Mouse (Mus musculus) cerebellum, adult 2 months (tissue): ENCODE results near the gene Ggnbp2. TPM values are rescaled to one million over a fixed set of nuclear protein-coding genes. Genes with fewer than 3 reads are reported as not detected.
A peak's percentile ranks its signal among the peaks of the same experiment; 100 is the strongest.

Experiments used
- DNase-seq, 2 experiments: peaks; one replicate each; pipeline ENCODE4 v3.0.0; 2021
- H3K27ac ChIP-seq: fragments of 200-500 bp; 2 replicates; pipeline ENCODE4 v1.5.1; 2012; ENCODE audit warnings: low read length, control low read depth, inconsistent platforms; ENCODE audit not compliant: insufficient read depth
- H3K27me3 ChIP-seq: fragments of 200-500 bp; 2 replicates; pipeline ENCODE4 v1.6.1; 2012; ENCODE audit warnings: inconsistent platforms, mild to moderate bottlenecking, low read length, moderate library complexity; ENCODE audit not compliant: control insufficient read depth, insufficient read depth
- H3K4me1 ChIP-seq: fragments of 200-500 bp; 2 replicates; pipeline ENCODE4 v1.6.1; 2011; ENCODE audit warnings: low read length; ENCODE audit not compliant: control insufficient read depth, insufficient read depth
- H3K4me3 ChIP-seq: fragments of 200-500 bp; replicated peaks from 2 replicates; pipeline ENCODE3; 2011; ENCODE audit warnings: mild to moderate bottlenecking, low read depth, low read length, control low read depth; ENCODE audit not compliant: insufficient read depth
- CTCF ChIP-seq: fragments of 200-500 bp; IDR thresholded peaks from 2 replicates; pipeline ENCODE4 v1.5.1; 2011; ENCODE audit warnings: low read depth, mild to moderate bottlenecking, control low read depth, low read length, moderate library complexity, borderline replicate concordance; ENCODE audit not compliant: insufficient read depth
- POLR2A ChIP-seq: fragments of 200-500 bp; IDR thresholded peaks from 2 replicates; pipeline ENCODE4 v1.6.1; 2011; ENCODE audit warnings: low read length, control low read depth, borderline replicate concordance; ENCODE audit not compliant: insufficient read depth
- WGBS: fragments of 180-500 bp; shearing (Covaris S2); methylation state at CpG from one replicate; pipeline ENCODE4 v1.1.7; 2018; 5-methylcytosine and 5-hydroxymethylcytosine counted together
- polyA plus RNA-seq: library from polyadenylated mRNA; depleted of rRNA; stranded (reverse); fragments of >200 nt; gene quantifications from 2 replicates; pipeline ENCODE4 v1.2.3, GENCODE M21; 2012

Ggnbp2 gene
- polyA plus RNA-seq, 1 experiment, result 123 TPM

- WGBS, result 88% methylated on average over 11 of the region's 11 CpGs
- Histone ChIP-seq H3K27ac (no peak overlapping the region), H3K4me3 (no peak overlapping the region), H3K27me3 (no peaks in the 10 kb centered on the region), H3K4me1 (no peaks in the 10 kb centered on the region)
- TF ChIP-seq CTCF (no peak), POLR2A (no peak)
- DNase-seq, result no peak
Measured at GRCm38 (mm10) chr11:84886767-84887511, 16.3 kb upstream of the Ggnbp2 start.

GRCm38 (mm10) chr11:84886236-84886635 is 15.6 kb upstream of the Ggnbp2 start:
- 90% methylated on average over 5 of the region's 5 CpGs for WGBS
- H3K4me3 ChIP-seq, result no peak overlapping the region
- no peak overlapping the region for H3K27ac ChIP-seq
- TF ChIP-seq POLR2A (no peak), CTCF (no peak)
- H3K27me3 ChIP-seq, result no peaks in the 10 kb centered on the region
- no peak for DNase-seq
- H3K4me1 ChIP-seq, result no peaks in the 10 kb centered on the region

- no peak for DNase-seq
- TF ChIP-seq CTCF, result no peak
- TF ChIP-seq POLR2A, result no peak
- H3K4me1 ChIP-seq, result no peaks in the 10 kb centered on the region
- no peak overlapping the region for H3K4me3 ChIP-seq
- no peaks in the 10 kb centered on the region for H3K27me3 ChIP-seq
- H3K27ac ChIP-seq, result no peak overlapping the region
- WGBS, result 79% methylated on average over 4 of the region's 4 CpGs
Measured at GRCm38 (mm10) chr11:84885238-84885637, 14.6 kb upstream of the Ggnbp2 start.

- TF ChIP-seq POLR2A (no peak), CTCF (no peak)
- no peak overlapping the region for H3K27ac ChIP-seq
- H3K4me3 ChIP-seq, result no peak overlapping the region
- peak in 1 of 2 experiments; percentile 7 for DNase-seq
- H3K4me1 ChIP-seq, result no peaks in the 10 kb centered on the region
- 96% methylated on average over 7 of the region's 7 CpGs for WGBS
- no peaks in the 10 kb centered on the region for H3K27me3 ChIP-seq
Measured at GRCm38 (mm10) chr11:84882346-84882745, 11.7 kb upstream of the Ggnbp2 start.

GRCm38 (mm10) chr11:84880971-84881370 is 10.4 kb upstream of the Ggnbp2 start:
- H3K4me3 ChIP-seq, result peak overlapping the region; percentile 66
- DNase-seq, result no peak
- no peak for TF ChIP-seq POLR2A
- no peak for TF ChIP-seq CTCF
- peak overlapping the region; percentile 29 for H3K27ac ChIP-seq
- no peaks in the 10 kb centered on the region for H3K4me1 ChIP-seq
- no peaks in the 10 kb centered on the region for H3K27me3 ChIP-seq
- WGBS, result 58% methylated on average over 9 of the region's 9 CpGs

GRCm38 (mm10) chr11:84880465-84880961 is 9.9 kb upstream of the Ggnbp2 start:
- TF ChIP-seq CTCF, result no peak
- TF ChIP-seq POLR2A, result no peak
- no peaks in the 10 kb centered on the region for H3K4me1 ChIP-seq
- peak overlapping the region; percentile 29 for H3K27ac ChIP-seq
- under 1% methylated on average over 24 of the region's 24 CpGs for WGBS
- peak overlapping the region; percentile 66 for H3K4me3 ChIP-seq
- no peaks in the 10 kb centered on the region for H3K27me3 ChIP-seq
- peak in 1 of 2 experiments; percentile 48 for DNase-seq

- DNase-seq, result peak; percentile 84 to 85
- TF ChIP-seq POLR2A, result 0 out of 2 replicates have a peak, but pooled peaks have one; percentile 48
- TF ChIP-seq CTCF, result no peak
- H3K27me3 ChIP-seq, result no peaks in the 10 kb centered on the region
- H3K4me1 ChIP-seq, result no peaks in the 10 kb centered on the region
- H3K27ac ChIP-seq, result peak within 1 kb of the TSS; percentile 29
- H3K4me3 ChIP-seq, result peak within 1 kb of the TSS; percentile 66
- 1% methylated on average over 81 of the region's 81 CpGs for WGBS
Measured at GRCm38 (mm10) chr11:84879772-84880464, 9.3 kb upstream of the Ggnbp2 start, which contains the start of the genes Myo19 and Pigw. Gene Myo19, plus strand, starts transcription at chr11:84880148. Gene Pigw, minus strand, starts transcription at chr11:84880285.
